In genomic region chr4:86690768-86691167, GRCm38 (mm10) we compare ENCODE assay signal across 14 mouse cellular contexts. TPM values are rescaled to one million over a fixed set of nuclear protein-coding genes. Genes with fewer than 3 reads are reported as not detected.
A peak's percentile ranks its signal among the peaks of the same experiment; 100 is the strongest.
DNase-seq lines count a peak whose midpoint lies in the region; ATAC-seq lines count a peak whose summit lies in the region.
"Had no signal": no experiment of that assay in that cellular context is flagged by ENCODE, and none has a peak within 500 bp of the region (broad histone marks: within the 10 kb centered on the region; RNA-seq: fewer than 3 reads in every experiment).

No protein-coding gene starts in this region.

- no peak overlapping the region for H3K4me3 ChIP-seq in lung, embryonic 15.5 days
- no peak overlapping the region for H3K4me3 ChIP-seq in intestine, embryonic 15.5 days (replicated peaks)
- H3K4me3 ChIP-seq in liver, embryonic 11.5 days (ENCODE audit: low read depth, low read length): no peak overlapping the region
- no peak overlapping the region for H3K4me3 ChIP-seq in macrophage (ENCODE audit: inconsistent target)
- H3K4me3 ChIP-seq: limb, embryonic 10.5 days; midbrain, embryonic 10.5 days had no signal

- H3K9me3 ChIP-seq in lung, embryonic 15.5 days: no peaks in the 10 kb centered on the region
- H3K9me3 ChIP-seq in intestine, embryonic 15.5 days: no peaks in the 10 kb centered on the region
- H3K9me3 ChIP-seq in liver, embryonic 11.5 days (ENCODE audit: control insufficient read depth, low read length): no peaks in the 10 kb centered on the region
- H3K9me3 ChIP-seq: limb, embryonic 10.5 days; midbrain, embryonic 10.5 days had no signal

- H3K79me2 ChIP-seq in macrophage (ENCODE audit: inconsistent target): no peaks in the 10 kb centered on the region

- H3K36me3 ChIP-seq in lung, embryonic 15.5 days: no peaks in the 10 kb centered on the region
- H3K36me3 ChIP-seq in intestine, embryonic 15.5 days: no peaks in the 10 kb centered on the region
- H3K36me3 ChIP-seq in liver, embryonic 11.5 days (ENCODE audit: control insufficient read depth, insufficient read depth, low read length): no peaks in the 10 kb centered on the region
- H3K36me3 ChIP-seq in macrophage (ENCODE audit: inconsistent target): no peaks in the 10 kb centered on the region
- H3K36me3 ChIP-seq: limb, embryonic 10.5 days; midbrain, embryonic 10.5 days had no signal

- no peak for ATAC-seq in lung, embryonic 15.5 days (ENCODE audit: borderline replicate concordance, extremely low read depth, low FRiP score, low TSS enrichment)
- ATAC-seq in intestine, embryonic 15.5 days: peak; percentile 68
- ATAC-seq in liver, embryonic 11.5 days (replicated peaks; ENCODE audit: low FRiP score): no peak
- ATAC-seq: forebrain, embryonic 16.5 days; hindbrain, embryonic 16.5 days had no signal

- H3K4me2 ChIP-seq in lung, embryonic 15.5 days: no peak overlapping the region
- no peak overlapping the region for H3K4me2 ChIP-seq in intestine, embryonic 15.5 days (replicated peaks)
- no peak overlapping the region for H3K4me2 ChIP-seq in liver, embryonic 11.5 days

- H3K4me1 ChIP-seq in lung, embryonic 15.5 days: peaks cover 21% of the 10 kb centered on the region
- H3K4me1 ChIP-seq in intestine, embryonic 15.5 days (replicated peaks): peaks cover 7% of the 10 kb centered on the region; the same call in 1 of the 2 replicates
- H3K4me1 ChIP-seq in liver, embryonic 11.5 days (replicated peaks; ENCODE audit: control insufficient read depth, insufficient read depth, low read length): peaks cover 4% of the 10 kb centered on the region; the same call in 1 of the 2 replicates
- H3K4me1 ChIP-seq: midbrain, embryonic 10.5 days had no signal

- H3K9ac ChIP-seq in lung, embryonic 15.5 days: no peak overlapping the region
- no peak overlapping the region for H3K9ac ChIP-seq in intestine, embryonic 15.5 days
- H3K9ac ChIP-seq in liver, embryonic 11.5 days (ENCODE audit: low read depth, low read length): no peak overlapping the region

- H3K27me3 ChIP-seq in lung, embryonic 15.5 days: no peaks in the 10 kb centered on the region
- H3K27me3 ChIP-seq in intestine, embryonic 15.5 days (replicated peaks): no peaks in the 10 kb centered on the region
- no peaks in the 10 kb centered on the region for H3K27me3 ChIP-seq in liver, embryonic 11.5 days (replicated peaks; ENCODE audit: control insufficient read depth, insufficient read depth, low read length)

- 78% methylated on average over 6 of the region's 6 CpGs for WGBS in lung, embryonic 15.5 days
- 71% methylated on average over 6 of the region's 6 CpGs for WGBS in intestine, embryonic 15.5 days
- 79% methylated on average over 6 of the region's 6 CpGs for WGBS in liver, embryonic 11.5 days
- 96% methylated on average over 6 of the region's 6 CpGs for WGBS in macrophage (ENCODE audit: missing documents)

- peak overlapping the region; percentile 83 for H3K27ac ChIP-seq in lung, embryonic 15.5 days
- peak overlapping the region; percentile 68; the same call in 1 of the 2 replicates for H3K27ac ChIP-seq in intestine, embryonic 15.5 days
- H3K27ac ChIP-seq in liver, embryonic 11.5 days (ENCODE audit: low read depth, low read length): peak overlapping the region; percentile 46; the same call in 1 of the 2 replicates
- H3K27ac ChIP-seq in macrophage: peak overlapping the region; percentile 85
- H3K27ac ChIP-seq: limb, embryonic 10.5 days; midbrain, embryonic 10.5 days had no signal

- DNase-seq in lung, postnatal 10 days: no peak
- no peak for DNase-seq in liver, embryonic 11.5 days (ENCODE audit: low spot score)
- DNase-seq in urinary bladder, adult 2 months (ENCODE audit: low spot score): no peak
- no peak for DNase-seq in adrenal gland, adult 18-20 months (ENCODE audit: low spot score in 2 of 2)
- DNase-seq: cerebellum, postnatal 14 days; embryo, embryonic 11 days; right cerebral cortex, postnatal 14 days had no signal

RNA-seq across cellular contexts. Expression of gene Plin2, which starts 20.9 kb away (rescaled TPM):
- polyA plus RNA-seq in lung, embryonic 15.5 days (2015; fragmentation: Nextera tagmentation; extraction: Ambion mirVana): 124 and 134 TPM in 2 replicates
- polyA plus RNA-seq in intestine, embryonic 15.5 days (2015; fragmentation: Nextera tagmentation; extraction: Ambion mirVana): 144 and 164 TPM in 2 replicates
- 161 and 169 TPM in 2 replicates for polyA plus RNA-seq in liver, embryonic 11.5 days (2014; fragmentation: Nextera tagmentation; extraction: Ambion mirVana)
- 1,000 to 10,000 TPM in 2 of 26 experiments, 100 to 1,000 TPM in 24; 116 to 1,608 (median 288) TPM for total RNA-seq in macrophage (2018; cell fraction: chromatin; rRNA removed)
- total RNA-seq in macrophage (2018; cell fraction: cytosol; rRNA removed): 1,000 to 10,000 TPM in 12 of 26 experiments, 100 to 1,000 TPM in 14; 487 to 1,958 (median 813) TPM
- 100 to 1,000 TPM; 256 to 887 (median 407) TPM for total RNA-seq in macrophage (2018; cell fraction: nucleus; rRNA removed)
- 864 to 2,248 TPM (median 2,111 TPM) in 3 replicates for polyA plus RNA-seq in macrophage (2018)
- 129 and 151 TPM in 2 replicates for polyA plus RNA-seq in urinary bladder, adult 2 months (2012; rRNA removed)
- 1,000 to 10,000 TPM in 1 of 2 experiments, 100 to 1,000 TPM in 1; 453 to 1,008 TPM for total RNA-seq in adrenal gland, adult 18-20 months (2021)

RNA-seq across cellular contexts. Expression of gene Dennd4c, which starts 57.6 kb away (rescaled TPM):
- polyA plus RNA-seq in lung, embryonic 15.5 days (2015; fragmentation: Nextera tagmentation; extraction: Ambion mirVana): 7.0 and 7.1 TPM in 2 replicates
- polyA plus RNA-seq in intestine, embryonic 15.5 days (2015; fragmentation: Nextera tagmentation; extraction: Ambion mirVana): 4.7 and 5.8 TPM in 2 replicates
- 5.8 and 7.0 TPM in 2 replicates for polyA plus RNA-seq in liver, embryonic 11.5 days (2014; fragmentation: Nextera tagmentation; extraction: Ambion mirVana)
- 100 to 1,000 TPM in 19 of 26 experiments, 10 to 100 TPM in 7; 66.5 to 378 (median 147) TPM for total RNA-seq in macrophage (2018; cell fraction: chromatin; rRNA removed)
- total RNA-seq in macrophage (2018; cell fraction: cytosol; rRNA removed): 100 to 1,000 TPM in 10 of 26 experiments, 10 to 100 TPM in 16; 27.7 to 142 (median 59.3) TPM
- total RNA-seq in macrophage (2018; cell fraction: nucleus; rRNA removed): 100 to 1,000 TPM in 15 of 26 experiments, 10 to 100 TPM in 11; 57.1 to 321 (median 110) TPM
- 50.7 to 67.8 TPM (median 60.9 TPM) in 3 replicates for polyA plus RNA-seq in macrophage (2018)
- 12.5 and 15.2 TPM in 2 replicates for polyA plus RNA-seq in urinary bladder, adult 2 months (2012; rRNA removed)
- 10 to 100 TPM; 52.6 to 53.5 TPM for total RNA-seq in adrenal gland, adult 18-20 months (2021)
